9 mouse cellular contexts compared by ENCODE assay signal in genomic region chr19:16325911-16326310, GRCm38 (mm10).
DNase-seq lines count a peak whose midpoint lies in the region; ATAC-seq and TF ChIP-seq lines count a peak whose summit lies in the region.
"Had no signal": no experiment of that assay in that cellular context is flagged by ENCODE, and none has a peak within 500 bp of the region (broad histone marks: within the 10 kb centered on the region; RNA-seq: fewer than 3 reads in every experiment).

No protein-coding gene starts in this region.

- peak; percentile 17 for DNase-seq in forebrain, embryonic 14.5 days (ENCODE audit: low spot score)
- DNase-seq in kidney, adult 9 months: peak; percentile 94
- no peak for DNase-seq in midbrain, embryonic 11.5 days (ENCODE audit: low spot score, missing footprints)
- no peak for DNase-seq in left cerebral cortex, postnatal 36 days (ENCODE audit: low spot score in 2 of 2)
- DNase-seq in natural killer cell, adult 2 months (ENCODE audit: low spot score in 2 of 2): no peak

- no peak for TF ChIP-seq POLR2A in bone marrow macrophage, adult 2 months (IDR thresholded peaks at IDR 0.05; ENCODE audit: borderline replicate concordance, low read depth, low read length)

- TF ChIP-seq CTCF in bone marrow macrophage, adult 2 months (IDR thresholded peaks at IDR 0.05; ENCODE audit: low read depth, low read length): no peak

- intact Hi-C loops in left cerebral cortex, postnatal 36 days (cut with DNase I): loop anchor here (5.0 kb wide), 1 partner anchor 189 kb away; no protein-coding TSS in a partner anchor

- 56% methylated on average over 8 of the region's 8 CpGs for WGBS in forebrain, embryonic 14.5 days
- 56% methylated on average over 8 of the region's 8 CpGs for WGBS in forebrain, embryonic 13.5 days
- WGBS in macrophage (ENCODE audit: missing documents): 26% methylated on average over 8 of the region's 8 CpGs
- 67% methylated on average over 8 of the region's 8 CpGs for WGBS in midbrain, embryonic 11.5 days

- peaks cover 85% of the 10 kb centered on the region for H3K79me2 ChIP-seq in macrophage (ENCODE audit: inconsistent target)

- H3K27me3 ChIP-seq in forebrain, embryonic 14.5 days (replicated peaks; ENCODE audit: control insufficient read depth, insufficient read depth, low read length): no peaks in the 10 kb centered on the region
- no peaks in the 10 kb centered on the region for H3K27me3 ChIP-seq in forebrain, embryonic 13.5 days
- no peaks in the 10 kb centered on the region for H3K27me3 ChIP-seq in midbrain, embryonic 11.5 days (ENCODE audit: control insufficient read depth, insufficient read depth, low read length)
- H3K27me3 ChIP-seq: midbrain, embryonic 12.5 days had no signal

- ATAC-seq in forebrain, embryonic 14.5 days: no peak
- no peak for ATAC-seq in forebrain, embryonic 13.5 days
- no peak for ATAC-seq in midbrain, embryonic 11.5 days (ENCODE audit: low FRiP score)

- H3K27ac ChIP-seq in forebrain, embryonic 14.5 days (ENCODE audit: low read depth, low read length): no peak overlapping the region
- H3K27ac ChIP-seq in forebrain, embryonic 13.5 days: no peak overlapping the region
- H3K27ac ChIP-seq in bone marrow macrophage, adult 2 months (ENCODE audit: insufficient read depth, low read depth, low read length): peak overlapping the region; percentile 34; the same call in 1 of the 2 replicates
- H3K27ac ChIP-seq in macrophage: peak overlapping the region; percentile 10
- no peak overlapping the region for H3K27ac ChIP-seq in midbrain, embryonic 11.5 days (ENCODE audit: low read depth, low read length)
- H3K27ac ChIP-seq: midbrain, embryonic 12.5 days had no signal

- H3K4me1 ChIP-seq in forebrain, embryonic 14.5 days (ENCODE audit: control insufficient read depth, insufficient read depth, low read length): peaks cover 30% of the 10 kb centered on the region
- H3K4me1 ChIP-seq in forebrain, embryonic 13.5 days: peaks cover 39% of the 10 kb centered on the region
- H3K4me1 ChIP-seq in bone marrow macrophage, adult 2 months (ENCODE audit: control insufficient read depth, insufficient read depth, low read length): peaks cover 56% of the 10 kb centered on the region
- peaks cover 7% of the 10 kb centered on the region for H3K4me1 ChIP-seq in midbrain, embryonic 11.5 days (ENCODE audit: control insufficient read depth, insufficient read depth, low read length)

- H3K36me3 ChIP-seq in forebrain, embryonic 14.5 days (ENCODE audit: control insufficient read depth, insufficient read depth, low read length): no peaks in the 10 kb centered on the region
- no peaks in the 10 kb centered on the region for H3K36me3 ChIP-seq in forebrain, embryonic 13.5 days (ENCODE audit: poor library complexity, severe bottlenecking)
- no peaks in the 10 kb centered on the region; the same call in 1 of the 2 replicates for H3K36me3 ChIP-seq in macrophage (ENCODE audit: inconsistent target)
- no peaks in the 10 kb centered on the region for H3K36me3 ChIP-seq in midbrain, embryonic 11.5 days (ENCODE audit: control insufficient read depth, insufficient read depth, low read length)
- H3K36me3 ChIP-seq: midbrain, embryonic 12.5 days had no signal

- H3K4me2 ChIP-seq in forebrain, embryonic 14.5 days (ENCODE audit: low read length): no peak overlapping the region
- no peak overlapping the region for H3K4me2 ChIP-seq in forebrain, embryonic 13.5 days
- no peak overlapping the region for H3K4me2 ChIP-seq in midbrain, embryonic 11.5 days
- H3K4me2 ChIP-seq: midbrain, embryonic 12.5 days had no signal

- no peaks in the 10 kb centered on the region for H3K9me3 ChIP-seq in forebrain, embryonic 14.5 days (replicated peaks; ENCODE audit: control insufficient read depth, low read length)
- H3K9me3 ChIP-seq in forebrain, embryonic 13.5 days (replicated peaks): no peaks in the 10 kb centered on the region
- no peaks in the 10 kb centered on the region for H3K9me3 ChIP-seq in midbrain, embryonic 11.5 days (ENCODE audit: control insufficient read depth, low read length)
- H3K9me3 ChIP-seq: midbrain, embryonic 12.5 days had no signal

- no peak overlapping the region for H3K9ac ChIP-seq in forebrain, embryonic 14.5 days (ENCODE audit: low read length)
- H3K9ac ChIP-seq in forebrain, embryonic 13.5 days: no peak overlapping the region
- H3K9ac ChIP-seq in midbrain, embryonic 11.5 days (ENCODE audit: low read length): no peak overlapping the region
- H3K9ac ChIP-seq: midbrain, embryonic 12.5 days had no signal

- H3K4me3 ChIP-seq in forebrain, embryonic 14.5 days (ENCODE audit: low read depth, low read length): no peak overlapping the region
- H3K4me3 ChIP-seq in forebrain, embryonic 13.5 days: no peak overlapping the region
- H3K4me3 ChIP-seq in bone marrow macrophage, adult 2 months (ENCODE audit: insufficient read depth, low read length): no peak overlapping the region
- no peak overlapping the region for H3K4me3 ChIP-seq in macrophage (ENCODE audit: inconsistent target)
- no peak overlapping the region for H3K4me3 ChIP-seq in midbrain, embryonic 11.5 days (ENCODE audit: low read depth, low read length)
- H3K4me3 ChIP-seq: midbrain, embryonic 12.5 days had no signal

Comparison
In these comparisons a context has a peak if more than half of its experiments do, and no peak if none do; other contexts are left out.
1. DNase-seq: peak in forebrain, embryonic 14.5 days (single experiment) and kidney, adult 9 months (single experiment); none in midbrain, embryonic 11.5 days (single experiment), left cerebral cortex, postnatal 36 days (0 of 2) and natural killer cell, adult 2 months (0 of 2).
2. H3K27ac ChIP-seq: peak in bone marrow macrophage, adult 2 months (single experiment) and macrophage (single experiment); none in forebrain, embryonic 14.5 days (single experiment), forebrain, embryonic 13.5 days (single experiment) and midbrain, embryonic 11.5 days (single experiment).